Mouse (Mus musculus) brown adipose tissue, adult 24 weeks (tissue): ENCODE measurements around the gene Ndufb2. TPM values are rescaled to one million over a fixed set of nuclear protein-coding genes. Genes with fewer than 3 reads are reported as not detected.

Source experiments
- H3K27ac ChIP-seq: fragments of 200-500 bp; replicated peaks from 2 replicates; pipeline ENCODE4 v1.5.1; 2012; ENCODE audit warnings: low read depth, mild to moderate bottlenecking, low read length
- H3K4me1 ChIP-seq: fragments of 200-500 bp; 2 replicates; pipeline ENCODE4 v1.6.1; 2012; ENCODE audit warnings: low read length, mixed read lengths; ENCODE audit not compliant: control insufficient read depth, insufficient read depth, insufficient read length
- H3K4me3 ChIP-seq: fragments of 200-500 bp; 2 replicates; pipeline ENCODE4 v1.5.1; 2012; ENCODE audit warnings: low read depth, mild to moderate bottlenecking, low read length, moderate library complexity; ENCODE audit not compliant: insufficient read depth
- polyA plus RNA-seq: library from polyadenylated mRNA; stranded (reverse); fragments of >200 nt; gene quantifications from 2 replicates; pipeline ENCODE4 v1.2.4, GENCODE M21; 2012; ENCODE audit not compliant: missing spikeins, insufficient read depth, insufficient read length

Gene Ndufb2
- polyA plus RNA-seq, 1 experiment: 819 TPM

DNA sequence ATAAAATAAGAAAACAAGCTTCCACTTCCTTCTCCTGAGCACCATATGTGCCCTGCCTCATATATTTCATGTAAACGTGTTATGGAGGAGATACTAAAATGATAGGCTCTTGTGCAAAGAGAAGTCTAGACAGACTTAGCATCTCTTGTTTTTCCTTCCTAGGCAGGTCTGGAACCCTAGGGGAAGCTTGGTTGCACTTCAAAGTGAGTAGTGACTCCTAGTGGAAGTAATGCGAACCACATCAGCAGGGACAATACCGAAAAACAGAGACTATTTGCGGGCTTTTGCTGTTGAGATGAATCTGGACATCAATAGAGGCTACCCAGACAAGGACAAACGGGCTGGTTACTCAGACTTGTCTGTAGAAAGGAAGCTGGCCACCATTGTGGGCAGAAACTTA, 24.8 kb upstream of the Ndufb2 start:
- H3K4me3 ChIP-seq: no peak overlapping the region
- no peaks in the 10 kb centered on the region for H3K4me1 ChIP-seq
- no peak overlapping the region for H3K27ac ChIP-seq

DNA sequence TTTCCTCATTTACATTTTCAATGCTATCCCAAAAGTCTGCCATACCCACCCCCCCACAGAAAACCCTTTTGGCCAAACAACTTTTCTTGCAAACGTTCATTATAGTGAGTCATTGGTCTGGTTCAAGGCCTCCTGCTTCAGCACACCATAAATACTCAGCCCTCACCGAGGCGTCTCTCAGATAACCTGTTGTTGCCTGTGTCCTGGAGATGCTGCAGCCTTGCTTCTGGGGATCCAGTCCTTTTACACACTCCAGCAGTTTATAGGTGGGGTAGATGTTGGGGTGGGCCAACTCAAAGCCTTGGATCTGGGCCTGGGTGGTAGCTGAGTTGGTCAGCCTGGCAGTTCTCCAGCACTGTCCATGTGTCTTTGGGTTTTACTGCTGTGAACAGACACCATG, 21.9 kb upstream of the Ndufb2 start:
- H3K4me3 ChIP-seq: no peak overlapping the region
- no peak overlapping the region for H3K27ac ChIP-seq
- peaks cover 5% of the 10 kb centered on the region; the same call in 1 of the 2 replicates for H3K4me1 ChIP-seq

DNA sequence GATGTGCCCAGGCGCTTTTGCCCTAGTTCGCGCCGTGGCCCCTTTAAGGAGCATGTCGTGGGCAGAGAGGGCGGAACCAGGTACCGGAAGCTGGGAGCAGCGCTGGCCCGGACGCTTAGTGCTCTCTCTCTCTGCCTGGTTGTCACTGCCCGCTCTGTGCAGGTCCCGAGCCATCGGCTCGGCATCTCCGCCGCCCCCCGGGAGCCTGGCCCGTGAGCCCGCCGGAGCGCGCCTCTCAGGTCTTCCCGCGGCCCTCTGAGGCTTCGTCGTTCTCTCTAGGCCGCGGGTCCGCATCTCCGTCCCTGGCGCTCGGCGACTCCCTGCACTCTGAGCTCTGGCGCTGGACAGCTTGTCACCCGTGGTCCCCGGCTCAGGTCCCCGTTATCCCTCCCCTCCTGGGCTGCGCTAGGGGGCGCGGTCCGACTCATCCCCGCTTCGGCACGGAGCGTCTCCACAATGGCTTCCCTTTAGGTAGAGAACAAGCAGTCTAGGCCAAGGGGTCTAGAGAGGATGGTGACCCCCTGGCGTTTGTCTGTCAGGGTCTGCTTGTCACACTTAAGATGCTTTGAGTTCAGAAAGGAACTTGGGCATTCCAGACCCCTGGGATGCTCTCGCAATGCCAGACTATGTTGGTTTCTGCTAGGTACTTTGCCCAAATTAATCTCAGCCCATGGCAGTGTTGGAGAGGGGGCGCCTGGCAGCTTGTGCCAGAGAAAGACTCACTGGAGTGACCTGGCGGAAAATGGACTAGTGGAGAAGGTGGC, 18.4 kb upstream of the Ndufb2 start, which contains the start of gene Adck2:
TSS of gene Adck2 (plus strand) at position 83 of the 764 bp plus-strand sequence.
- Histone ChIP-seq H3K4me3 (peak within 1 kb of the TSS; percentile 95), H3K27ac (peak within 1 kb of the TSS; percentile 91)

DNA sequence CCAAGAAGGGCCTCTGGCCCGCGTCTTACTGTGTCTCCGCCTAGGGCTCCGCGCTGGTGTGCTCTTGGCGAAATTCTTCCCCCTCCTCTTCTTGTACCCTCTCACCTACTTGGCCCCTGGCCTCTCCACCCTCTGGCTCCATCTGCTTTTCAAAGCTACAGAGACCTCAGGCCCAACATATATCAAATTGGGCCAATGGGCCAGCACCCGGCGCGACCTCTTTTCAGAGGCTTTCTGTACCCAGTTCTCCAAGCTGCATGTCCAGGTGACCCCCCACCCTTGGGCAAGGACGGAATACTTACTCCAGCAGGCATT, 17.9 kb upstream of the Ndufb2 start:
- Histone ChIP-seq H3K27ac (peak overlapping the region; percentile 85), H3K4me3 (peak overlapping the region; percentile 95)

More for the DNA sequence above, 18.4 kb upstream of the Ndufb2 start, which contains the start of gene Adck2:
- peaks cover 5% of the 10 kb centered on the region; the same call in 1 of the 2 replicates for H3K4me1 ChIP-seq

DNA sequence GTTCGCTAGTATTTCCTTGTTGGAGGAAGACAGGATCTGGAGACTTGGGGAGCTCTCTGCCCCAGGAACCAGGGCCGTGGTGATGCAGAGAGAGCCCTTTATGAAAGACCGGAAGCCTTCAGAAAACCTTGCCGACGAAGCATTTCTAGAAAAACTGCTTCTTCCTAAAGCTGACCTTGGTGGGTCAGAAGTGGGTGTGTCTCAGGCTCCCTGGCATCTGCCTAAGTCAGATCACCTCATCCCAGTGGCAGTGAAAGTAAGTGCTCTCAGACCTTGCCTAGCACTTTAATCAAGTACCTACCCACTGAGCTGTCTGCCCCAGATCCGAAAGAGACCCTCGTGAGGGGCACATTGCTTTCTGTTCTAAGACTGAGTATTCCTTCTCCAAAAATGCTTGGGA, 17.4 kb upstream of the Ndufb2 start:
- H3K4me1 ChIP-seq: peaks cover 5% of the 10 kb centered on the region; the same call in 1 of the 2 replicates
- peak overlapping the region; percentile 95 for H3K4me3 ChIP-seq
- H3K27ac ChIP-seq: peak overlapping the region; percentile 54

More for the DNA sequence above, 17.9 kb upstream of the Ndufb2 start:
- peaks cover 5% of the 10 kb centered on the region; the same call in 1 of the 2 replicates for H3K4me1 ChIP-seq

DNA sequence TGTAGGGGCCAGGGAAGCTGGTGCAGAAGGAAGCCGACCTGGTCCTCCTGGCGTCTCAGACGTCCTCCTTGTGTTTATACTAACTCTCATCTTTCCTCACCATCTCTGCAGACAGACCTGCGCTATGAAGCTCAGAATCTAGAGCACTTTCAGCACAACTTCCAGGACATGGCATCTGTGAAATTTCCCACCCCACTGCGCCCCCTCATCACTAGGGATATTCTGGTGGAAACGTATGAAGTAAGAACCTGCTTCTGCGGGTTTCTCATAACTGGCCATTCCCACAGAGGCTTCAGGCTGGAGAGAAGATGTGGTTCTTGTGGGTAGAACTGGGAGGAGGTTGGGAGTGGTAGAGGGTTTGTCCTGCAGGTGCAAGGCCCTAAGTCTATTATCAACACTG, 12.8 kb upstream of the Ndufb2 start:
- Histone ChIP-seq H3K27ac (no peak overlapping the region), H3K4me1 (no peaks in the 10 kb centered on the region), H3K4me3 (no peak overlapping the region)

DNA sequence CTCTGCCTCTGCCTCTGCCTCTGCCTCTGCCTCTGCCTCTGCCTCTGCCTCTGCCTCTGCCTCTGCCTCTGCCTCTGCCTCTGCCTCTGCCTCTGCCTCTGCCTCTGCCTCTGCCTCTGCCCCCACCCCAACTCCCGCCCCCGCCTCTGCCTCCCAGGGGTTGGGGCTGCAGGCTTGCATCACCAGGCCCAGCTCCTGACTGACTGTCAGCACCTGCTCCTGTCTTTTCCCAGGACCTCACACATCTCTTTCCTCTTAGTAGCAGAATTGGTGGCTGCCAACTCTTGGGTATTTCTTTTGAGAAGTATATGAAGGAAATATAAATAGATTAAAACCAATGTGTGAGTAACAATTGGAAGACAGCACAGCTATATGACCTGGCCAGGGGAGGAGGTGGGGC, 11.8 kb upstream of the Ndufb2 start:
- Histone ChIP-seq H3K27ac (no peak overlapping the region), H3K4me1 (no peaks in the 10 kb centered on the region), H3K4me3 (no peak overlapping the region)

DNA sequence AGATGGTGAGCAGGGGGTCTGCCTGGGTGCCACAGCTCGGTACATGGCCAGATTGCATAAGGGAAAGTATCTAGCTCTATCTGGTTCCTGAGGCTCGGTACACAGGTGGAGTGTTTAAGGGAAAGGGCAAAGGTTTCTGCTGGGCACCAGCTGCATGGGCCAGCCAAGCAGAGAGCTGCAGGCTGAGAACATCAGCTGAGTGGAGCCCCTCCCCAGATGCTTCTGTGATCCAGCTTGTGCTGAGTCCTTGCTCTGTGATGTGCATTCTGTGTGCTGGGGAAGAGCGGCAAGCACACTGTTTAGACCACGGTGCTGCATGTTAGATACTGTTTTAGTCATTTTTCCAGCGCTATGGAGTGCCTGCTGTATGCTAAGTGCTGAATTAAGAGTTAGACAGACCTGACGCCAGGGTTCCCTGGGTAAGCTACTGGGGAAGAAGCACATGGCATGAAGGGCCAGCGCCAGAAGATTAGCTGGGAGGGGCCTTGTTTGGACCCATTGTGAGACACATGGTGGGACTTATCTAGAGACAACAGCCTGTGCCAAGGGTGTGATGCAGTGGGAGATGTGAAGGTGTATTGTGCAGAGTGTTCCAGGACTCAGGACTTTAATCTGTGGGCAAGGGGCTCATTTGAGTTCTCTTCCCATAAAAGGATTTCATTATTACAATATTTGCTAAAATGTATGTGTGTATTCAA, 11.1 kb upstream of the Ndufb2 start:
- no peaks in the 10 kb centered on the region for H3K4me1 ChIP-seq
- no peak overlapping the region for H3K27ac ChIP-seq
- H3K4me3 ChIP-seq: no peak overlapping the region

DNA sequence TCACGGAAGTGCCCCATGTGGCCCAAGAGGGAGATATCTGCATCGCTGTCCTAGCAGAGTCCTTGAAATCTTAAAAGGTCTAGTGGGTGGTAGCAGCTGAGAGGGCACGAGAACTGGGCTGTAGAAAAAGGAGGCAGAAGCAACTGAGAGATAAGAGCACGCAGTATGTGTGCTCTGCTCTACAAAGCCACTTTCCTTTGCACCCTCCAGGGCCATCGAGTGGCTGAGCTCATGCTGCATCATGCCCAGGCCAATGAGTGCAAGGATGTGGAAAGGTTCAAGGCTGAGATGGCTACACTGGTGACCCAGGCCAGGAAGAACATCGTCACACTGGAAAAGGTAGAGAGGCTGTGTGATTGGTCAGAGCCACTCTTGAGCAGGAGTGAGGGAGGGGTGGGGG, 6.9 kb upstream of the Ndufb2 start, which contains the start of gene Gm42420:
TSS of gene Gm42420 (plus strand) at position 237 of the 400 bp plus-strand sequence.
- H3K4me3 ChIP-seq: no peak within 1 kb of the TSS
- no peak within 1 kb of the TSS for H3K27ac ChIP-seq
- no peaks in the 10 kb centered on the region for H3K4me1 ChIP-seq

DNA sequence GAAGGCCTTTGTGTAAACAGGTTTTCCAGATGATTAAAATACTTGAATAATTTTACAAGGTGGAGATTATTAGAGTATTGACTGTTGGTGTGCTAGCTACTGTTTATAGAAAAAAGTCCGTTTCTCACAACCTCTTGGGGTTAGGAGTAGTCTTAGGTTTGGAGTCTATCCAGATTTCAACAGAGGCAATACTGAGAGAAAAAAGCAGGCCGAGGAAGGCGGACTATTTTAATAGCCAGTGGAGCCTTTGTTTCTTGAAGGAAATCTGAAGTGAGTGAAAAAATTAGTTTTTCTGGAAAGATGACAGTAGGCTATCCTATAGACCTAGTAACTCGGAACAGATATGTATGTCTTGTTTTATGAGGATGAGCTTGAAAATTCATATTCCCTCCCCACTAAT, 893 bp upstream of the Ndufb2 start:
- Histone ChIP-seq H3K4me3 (peak overlapping the region; percentile 89), H3K4me1 (peaks cover 7% of the 10 kb centered on the region), H3K27ac (peak overlapping the region; percentile 81)

DNA sequence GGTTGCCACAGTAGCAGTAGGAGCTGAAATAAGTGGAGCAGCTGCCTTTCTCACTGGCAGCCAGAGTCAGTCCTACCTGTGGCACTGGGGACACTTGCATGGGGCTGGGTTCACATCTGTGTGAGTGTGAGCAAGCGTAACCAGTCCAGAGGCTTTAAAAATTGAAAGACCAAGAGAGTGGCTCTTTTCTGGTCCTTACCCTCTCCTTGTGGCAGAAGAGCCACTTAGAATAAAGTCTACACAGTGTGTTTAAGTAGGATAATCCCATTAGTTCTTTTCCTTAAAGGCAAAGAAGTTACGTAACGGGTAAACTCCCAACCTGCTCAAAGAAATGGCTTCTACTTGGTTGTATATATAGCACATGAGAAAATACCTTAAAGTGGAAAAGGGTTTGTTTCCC, 8.5 kb downstream of the Ndufb2 start:
- H3K27ac ChIP-seq: no peak overlapping the region
- H3K4me3 ChIP-seq: no peak overlapping the region
- no peaks in the 10 kb centered on the region for H3K4me1 ChIP-seq

DNA sequence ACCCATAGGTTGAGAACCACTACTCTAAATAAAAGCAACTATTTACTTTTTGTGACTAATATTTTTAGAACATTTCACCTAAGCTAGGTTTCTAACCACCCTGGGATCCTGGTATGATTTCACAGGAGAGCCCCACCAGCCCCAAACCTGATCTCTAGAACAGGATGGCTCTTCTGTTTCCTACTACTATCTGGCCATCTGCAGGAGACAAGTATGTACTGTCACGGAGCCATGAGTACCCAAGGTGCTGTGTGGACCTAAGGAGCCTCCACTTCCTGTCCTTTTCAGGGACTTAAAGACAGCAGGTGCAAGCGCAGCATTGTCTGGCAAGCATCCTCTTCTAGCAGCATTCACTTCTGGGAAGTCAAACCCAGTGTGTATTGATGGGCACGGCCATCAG, 9.5 kb downstream of the Ndufb2 start:
- Histone ChIP-seq H3K27ac (no peak overlapping the region), H3K4me3 (no peak overlapping the region), H3K4me1 (no peaks in the 10 kb centered on the region)

DNA sequence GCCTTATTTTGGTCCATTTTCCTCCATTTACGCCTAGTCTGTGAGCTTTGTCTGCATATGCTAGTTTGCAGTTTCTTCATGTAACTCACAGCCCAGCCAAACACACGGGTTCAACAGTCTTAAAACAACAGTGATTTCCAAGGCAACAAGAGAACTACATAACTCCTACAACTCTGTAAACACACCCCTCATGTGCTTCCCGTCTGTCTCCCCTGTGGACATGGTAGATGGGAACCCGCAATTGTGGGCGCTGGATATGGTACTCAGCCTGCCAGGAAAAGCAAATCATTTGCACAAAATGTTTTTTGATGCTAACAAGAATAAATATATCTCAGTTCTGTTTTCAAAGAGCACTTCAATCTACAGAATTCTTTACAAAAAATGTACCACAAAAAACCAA, 12.2 kb downstream of the Ndufb2 start:
- no peak overlapping the region for H3K4me3 ChIP-seq
- no peaks in the 10 kb centered on the region for H3K4me1 ChIP-seq

DNA sequence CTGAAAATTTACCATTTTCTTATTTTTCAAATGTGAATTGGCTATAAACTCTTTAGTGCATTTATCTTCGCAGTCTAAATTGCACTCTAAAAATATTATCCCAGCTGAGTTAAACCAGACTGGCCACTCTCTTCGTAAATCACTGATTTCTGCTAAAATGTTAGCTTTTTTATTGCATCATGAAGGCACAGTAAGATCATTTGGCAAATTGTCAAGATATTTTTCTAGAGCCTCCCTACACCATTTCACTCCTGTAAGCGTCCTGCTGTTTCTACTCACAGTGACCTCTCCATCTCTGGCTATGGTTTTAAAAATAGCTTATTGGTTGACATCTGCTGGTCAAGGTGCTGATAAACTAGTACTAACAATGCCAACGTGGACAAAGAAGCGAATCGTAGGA, 13.7 kb downstream of the Ndufb2 start:
- H3K4me1 ChIP-seq: no peaks in the 10 kb centered on the region
- H3K4me3 ChIP-seq: no peak overlapping the region
- no peak overlapping the region for H3K27ac ChIP-seq

More for the DNA sequence above, 12.2 kb downstream of the Ndufb2 start:
- H3K27ac ChIP-seq: no peak overlapping the region

DNA sequence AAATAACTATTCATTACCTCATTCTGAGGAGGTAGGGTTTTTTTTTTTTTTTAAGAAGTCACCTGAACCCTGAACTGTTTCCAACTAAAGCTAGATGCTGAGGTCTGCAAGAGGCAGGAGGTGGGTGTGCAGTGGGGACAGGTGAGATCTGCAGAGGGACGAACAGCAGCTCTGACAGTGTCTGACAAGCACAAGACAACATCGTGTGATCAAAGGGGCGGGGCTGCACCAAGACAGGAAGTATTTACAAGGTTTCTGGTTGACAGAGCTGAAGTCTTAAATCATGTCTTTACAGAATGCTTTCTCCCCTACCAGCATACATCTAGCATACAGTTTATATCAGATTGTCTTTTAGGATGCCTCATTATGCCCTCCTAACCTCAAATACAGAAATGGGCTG, 14.5 kb downstream of the Ndufb2 start:
- no peaks in the 10 kb centered on the region for H3K4me1 ChIP-seq
- no peak overlapping the region for H3K27ac ChIP-seq
- no peak overlapping the region for H3K4me3 ChIP-seq

DNA sequence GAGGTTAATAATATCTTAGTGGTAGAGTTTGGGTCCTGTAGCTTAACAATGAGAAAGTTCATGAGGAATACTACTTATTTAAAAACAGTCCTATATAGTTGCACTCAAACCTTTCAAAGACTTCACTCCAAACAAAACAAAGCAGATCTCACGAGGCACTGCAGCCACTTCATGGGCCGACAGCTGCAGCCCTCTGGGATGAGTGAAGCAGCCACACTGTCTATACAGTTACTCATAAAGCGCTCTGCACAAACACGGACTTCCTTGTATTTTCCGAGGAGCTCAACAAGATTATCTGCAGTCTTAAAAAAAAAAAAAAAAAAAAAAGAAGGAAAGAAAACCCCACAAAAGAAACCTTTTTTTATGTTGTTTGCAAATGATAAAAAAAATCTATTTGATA, 15.0 kb downstream of the Ndufb2 start:
- H3K4me1 ChIP-seq: no peaks in the 10 kb centered on the region
- H3K4me3 ChIP-seq: no peak overlapping the region
- no peak overlapping the region for H3K27ac ChIP-seq
